In the genomic region with DNA sequence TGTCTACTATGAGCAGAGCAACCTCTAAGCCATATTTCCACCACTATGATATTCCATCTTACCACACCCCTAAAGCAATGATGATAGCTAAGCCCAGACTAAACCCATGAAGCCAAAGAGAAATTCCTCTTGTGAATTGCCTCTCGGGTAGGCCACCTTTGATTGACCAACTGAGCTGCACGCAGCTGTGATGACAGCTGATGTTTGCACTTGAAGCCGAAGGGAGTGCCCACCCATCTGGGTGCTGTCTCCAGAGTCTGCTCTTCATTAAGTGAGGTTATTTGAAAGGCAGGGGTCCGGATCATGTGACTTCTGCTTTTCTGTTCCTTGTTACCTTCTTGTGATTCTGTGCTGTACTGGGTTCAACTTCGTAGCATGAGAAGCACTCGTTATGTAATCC, we compare ENCODE assay signal across 31 mouse cellular contexts. TPM values are rescaled to one million over a fixed set of nuclear protein-coding genes. Genes with fewer than 3 reads are reported as not detected.
"Had no signal": no experiment of that assay in that cellular context is flagged by ENCODE, and none has a peak within 500 bp of the region (broad histone marks: within the 10 kb centered on the region; RNA-seq: fewer than 3 reads in every experiment).

No protein-coding gene starts in this region.

- H3K27ac ChIP-seq: embryonic facial prominence, embryonic 12.5 days; embryonic facial prominence, embryonic 13.5 days; embryonic facial prominence, embryonic 15.5 days; forebrain, embryonic 10.5 days; forebrain, embryonic 12.5 days; forebrain, embryonic 13.5 days; forebrain, embryonic 15.5 days; gastrocnemius, adult 2 months; heart, adult 2 months had no signal

- DNase-seq: cerebellum, adult 2 months; cerebellum, adult 8-10 months; cerebellum, adult 9-10 months; cerebellum, adult 9-11 months; cerebellum, postnatal 10 days; cerebellum, postnatal 14 days; cerebellum, postnatal 25 days; cerebellum, postnatal 36 days; embryo, embryonic 11 days; forebrain, postnatal 0 days; gastrocnemius, adult 2 months; gastrocnemius, postnatal 10 days; gastrocnemius, postnatal 14 days; gastrocnemius, postnatal 25 days; gastrocnemius, postnatal 36 days; heart, adult 18-20 months; heart, adult 2 months had no signal

- H3K27me3 ChIP-seq: embryonic facial prominence, embryonic 12.5 days; embryonic facial prominence, embryonic 13.5 days; embryonic facial prominence, embryonic 15.5 days; forebrain, embryonic 12.5 days; forebrain, embryonic 13.5 days; forebrain, embryonic 15.5 days had no signal

- H3K4me1 ChIP-seq: embryonic facial prominence, embryonic 12.5 days; embryonic facial prominence, embryonic 13.5 days; embryonic facial prominence, embryonic 15.5 days; forebrain, embryonic 15.5 days had no signal

- H3K36me3 ChIP-seq: embryonic facial prominence, embryonic 12.5 days; embryonic facial prominence, embryonic 13.5 days; embryonic facial prominence, embryonic 15.5 days; forebrain, embryonic 10.5 days; forebrain, embryonic 12.5 days; forebrain, embryonic 15.5 days had no signal

- H3K9me3 ChIP-seq: embryonic facial prominence, embryonic 12.5 days; embryonic facial prominence, embryonic 13.5 days; embryonic facial prominence, embryonic 15.5 days; forebrain, embryonic 10.5 days; forebrain, embryonic 12.5 days; forebrain, embryonic 13.5 days; forebrain, embryonic 15.5 days had no signal

- H3K9ac ChIP-seq: embryonic facial prominence, embryonic 12.5 days; embryonic facial prominence, embryonic 13.5 days; embryonic facial prominence, embryonic 15.5 days; forebrain, embryonic 12.5 days; forebrain, embryonic 13.5 days; forebrain, embryonic 15.5 days; forebrain, postnatal 0 days had no signal

- ATAC-seq: forebrain, embryonic 13.5 days; forebrain, embryonic 14.5 days; forebrain, embryonic 15.5 days; forebrain, embryonic 16.5 days; forebrain, postnatal 0 days had no signal

- H3K4me2 ChIP-seq: embryonic facial prominence, embryonic 12.5 days; embryonic facial prominence, embryonic 13.5 days; embryonic facial prominence, embryonic 15.5 days; forebrain, embryonic 12.5 days; forebrain, embryonic 13.5 days; forebrain, embryonic 15.5 days; heart, embryonic 11.5 days had no signal

- H3K4me3 ChIP-seq: embryonic facial prominence, embryonic 12.5 days; embryonic facial prominence, embryonic 13.5 days; embryonic facial prominence, embryonic 15.5 days; erythroblast, embryonic 14.5 days; forebrain, embryonic 10.5 days; forebrain, embryonic 12.5 days; forebrain, embryonic 13.5 days; forebrain, embryonic 15.5 days; gastrocnemius, adult 2 months; heart, adult 2 months had no signal

RNA-seq across cellular contexts. Expression of a gene that starts 10.7 kb away (rescaled TPM):
- polyA plus RNA-seq: cortical plate, adult 2 months; embryonic facial prominence, embryonic 11.5 days; embryonic facial prominence, embryonic 12.5 days; embryonic facial prominence, embryonic 13.5 days; erythroblast, embryonic 14.5 days; forebrain, embryonic 10.5 days; forebrain, embryonic 11.5 days; forebrain, embryonic 12.5 days; forebrain, embryonic 13.5 days; forebrain, embryonic 14.5 days; forebrain, embryonic 15.5 days; forebrain, embryonic 16.5 days had no signal

RNA-seq across cellular contexts. Expression of a gene that starts 45.6 kb away (rescaled TPM):
- polyA plus RNA-seq: erythroblast, embryonic 14.5 days had no signal

RNA-seq across cellular contexts. Expression of a gene that starts 49.0 kb away (rescaled TPM):
- polyA plus RNA-seq: erythroblast, embryonic 14.5 days had no signal
